Mouse (Mus musculus): ENCODE results near the gene Hmcn2.

DNA sequence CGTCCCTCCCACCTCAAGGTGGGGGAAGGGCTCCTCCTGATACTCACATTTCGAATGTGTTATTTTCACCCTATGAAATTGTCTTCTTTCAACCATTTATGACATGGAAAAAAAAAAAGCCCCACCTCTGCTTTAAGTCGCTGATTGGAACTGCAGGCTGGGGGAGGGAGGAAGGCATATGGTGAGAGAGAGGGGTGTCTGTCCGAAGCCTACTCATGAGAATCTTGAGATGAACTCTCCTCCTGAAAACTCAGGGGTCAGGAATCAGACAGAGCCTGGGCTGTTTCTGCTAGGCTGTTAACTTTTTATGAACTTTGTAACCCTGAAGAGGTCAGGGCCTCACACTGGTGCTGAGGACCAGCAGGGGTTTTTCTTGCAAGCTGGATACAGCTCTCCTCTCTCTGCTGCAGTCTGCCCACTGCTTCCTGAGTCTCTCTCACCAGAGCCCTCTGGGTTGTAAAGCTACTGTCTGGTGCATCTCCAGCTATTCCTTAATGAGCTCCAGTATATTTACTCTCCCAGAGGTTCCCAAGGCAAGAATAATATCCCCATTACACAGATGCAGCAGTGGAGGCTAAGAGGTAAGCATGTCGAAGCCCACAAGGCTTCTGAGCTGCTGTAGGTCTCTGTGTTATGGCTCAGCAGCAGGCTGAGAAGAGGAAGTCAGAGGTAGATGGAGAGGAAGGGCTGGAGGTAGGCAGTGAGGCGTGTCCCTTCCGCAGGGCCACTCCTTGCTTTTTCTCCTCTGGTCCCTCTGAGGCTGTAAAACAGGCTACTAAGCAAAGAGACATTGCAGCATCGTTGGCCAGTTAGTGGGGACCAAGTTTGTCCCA lies 149.7 kb downstream of the Hmcn2 start:
- TF ChIP-seq POLR2A (IDR thresholded peaks at IDR 0.05; ENCODE audit: borderline replicate concordance, extremely low read depth, low read depth, low read length) = no peak
- TF ChIP-seq CTCF (IDR thresholded peaks at IDR 0.05; ENCODE audit: insufficient read depth, low read length) = no peak

Measured in lung, adult 2 months (tissue).